Mouse (Mus musculus) kidney, adult 2 months (tissue): ENCODE results near the gene Erc2. TPM values are rescaled to one million over a fixed set of nuclear protein-coding genes. Genes with fewer than 3 reads are reported as not detected.

Experiments
- DNase-seq: peaks from one replicate; pipeline ENCODE4 v3.0.0; 2021
- H3K27ac ChIP-seq: fragments of 200-500 bp; 2 replicates; pipeline ENCODE4 v1.5.1; 2012; ENCODE audit warnings: low read depth, low read length, control low read depth, inconsistent platforms; ENCODE audit not compliant: insufficient read depth
- H3K27me3 ChIP-seq: fragments of 200-500 bp; replicated peaks from 2 replicates; pipeline ENCODE4 v1.6.1; 2012; ENCODE audit warnings: mild to moderate bottlenecking, moderate library complexity, low read length, inconsistent platforms; ENCODE audit not compliant: control insufficient read depth, insufficient read depth
- H3K36me3 ChIP-seq: fragments of 200-500 bp; 2 replicates; pipeline ENCODE4 v1.6.1; 2012; ENCODE audit warnings: mild to moderate bottlenecking, moderate library complexity, low read length, inconsistent platforms; ENCODE audit not compliant: control insufficient read depth, insufficient read depth
- H3K4me1 ChIP-seq: fragments of 200-500 bp; 2 replicates; pipeline ENCODE4 v1.6.1; 2011; ENCODE audit warnings: low read length; ENCODE audit not compliant: control insufficient read depth, insufficient read depth
- H3K4me3 ChIP-seq: fragments of 200-500 bp; 2 replicates; pipeline ENCODE4 v1.5.1; 2011; ENCODE audit warnings: mild to moderate bottlenecking, low read depth, low read length, control low read depth; ENCODE audit not compliant: insufficient read depth
- CTCF ChIP-seq: fragments of 200-500 bp; conservative IDR thresholded peaks from 2 replicates; pipeline ENCODE4 v1.5.1; 2011; ENCODE audit warnings: low read depth, mild to moderate bottlenecking, control low read depth, low read length, moderate library complexity, mixed read lengths; ENCODE audit not compliant: insufficient read depth, insufficient read length
- POLR2A ChIP-seq: fragments of 200-500 bp; IDR thresholded peaks from one replicate; pipeline ENCODE4 v1.6.1; 2011; ENCODE audit warnings: low read depth, low read length, control low read depth
- WGBS: fragments of 180-500 bp; shearing (Covaris S2); methylation state at CpG from one replicate; pipeline ENCODE4 v1.1.7; 2018; 5-methylcytosine and 5-hydroxymethylcytosine counted together
- polyA plus RNA-seq: library from polyadenylated mRNA; depleted of rRNA; stranded (reverse); fragments of >200 nt; gene quantifications from 2 replicates; pipeline ENCODE4 v1.2.3, GENCODE M21; 2012

The Erc2 gene
- polyA plus RNA-seq, 1 experiment: 6.9 TPM

- TF ChIP-seq CTCF (no peak), POLR2A (no peak)
- no peaks in the 10 kb centered on the region for H3K36me3 ChIP-seq
- no peak overlapping the region for H3K4me3 ChIP-seq
- H3K27ac ChIP-seq: no peak overlapping the region
- no peaks in the 10 kb centered on the region for H3K27me3 ChIP-seq
- WGBS: 97% methylated on average over 2 of the region's 2 CpGs
- no peak for DNase-seq
- no peaks in the 10 kb centered on the region for H3K4me1 ChIP-seq
Measured at GRCm38 (mm10) chr14:28288196-28288595, 666.0 kb downstream of the Erc2 start.

- TF ChIP-seq POLR2A (no peak), CTCF (no peak)
- H3K36me3 ChIP-seq: no peaks in the 10 kb centered on the region
- WGBS: 83% methylated on average over 2 of the region's 2 CpGs
- no peaks in the 10 kb centered on the region for H3K4me1 ChIP-seq
- H3K27ac ChIP-seq: no peak overlapping the region
- no peak for DNase-seq
- no peaks in the 10 kb centered on the region for H3K27me3 ChIP-seq
- H3K4me3 ChIP-seq: no peak overlapping the region
Measured at GRCm38 (mm10) chr14:28288926-28289325, 666.7 kb downstream of the Erc2 start.

- no peak overlapping the region for H3K27ac ChIP-seq
- no peaks in the 10 kb centered on the region for H3K36me3 ChIP-seq
- no peaks in the 10 kb centered on the region for H3K27me3 ChIP-seq
- DNase-seq: no peak
- no peak for TF ChIP-seq CTCF
- no peak for TF ChIP-seq POLR2A
- no peak overlapping the region for H3K4me3 ChIP-seq
- WGBS: 95% methylated on average over 5 of the region's 5 CpGs
- no peaks in the 10 kb centered on the region for H3K4me1 ChIP-seq
Measured at GRCm38 (mm10) chr14:28293921-28294320, 671.7 kb downstream of the Erc2 start.

- Histone ChIP-seq H3K4me1 (no peaks in the 10 kb centered on the region), H3K4me3 (no peak overlapping the region), H3K27ac (no peak overlapping the region), H3K36me3 (no peaks in the 10 kb centered on the region), H3K27me3 (no peaks in the 10 kb centered on the region)
- DNase-seq: no peak
- TF ChIP-seq CTCF (no peak), POLR2A (no peak)
- 55% methylated on average over 4 of the region's 4 CpGs for WGBS
Measured at GRCm38 (mm10) chr14:28295145-28295544, 672.9 kb downstream of the Erc2 start.

GRCm38 (mm10) chr14:28300095-28300494 lies 677.9 kb downstream of the Erc2 start:
- 68% methylated on average over 6 of the region's 6 CpGs for WGBS
- H3K4me1 ChIP-seq: 0 out of 2 replicates have a peak, but pooled peaks cover 5% of the 10 kb centered on the region
- TF ChIP-seq CTCF: no peak
- TF ChIP-seq POLR2A: no peak
- no peaks in the 10 kb centered on the region for H3K36me3 ChIP-seq
- DNase-seq: no peak
- no peaks in the 10 kb centered on the region for H3K27me3 ChIP-seq
- no peak overlapping the region for H3K27ac ChIP-seq
- H3K4me3 ChIP-seq: no peak overlapping the region

GRCm38 (mm10) chr14:28301251-28301650 lies 679.0 kb downstream of the Erc2 start:
- TF ChIP-seq POLR2A (no peak), CTCF (0 out of 2 replicates have a peak, but pooled peaks have one; percentile 19)
- Histone ChIP-seq H3K36me3 (no peaks in the 10 kb centered on the region), H3K27me3 (no peaks in the 10 kb centered on the region), H3K4me3 (no peak overlapping the region), H3K27ac (no peak overlapping the region), H3K4me1 (0 out of 2 replicates have a peak, but pooled peaks cover 5% of the 10 kb centered on the region)
- 47% methylated on average over 5 of the region's 5 CpGs for WGBS
- no peak for DNase-seq

- WGBS: 44% methylated on average over 5 of the region's 5 CpGs
- Histone ChIP-seq H3K4me3 (no peak overlapping the region), H3K4me1 (0 out of 2 replicates have a peak, but pooled peaks cover 5% of the 10 kb centered on the region), H3K27ac (no peak overlapping the region), H3K27me3 (no peaks in the 10 kb centered on the region), H3K36me3 (no peaks in the 10 kb centered on the region)
- TF ChIP-seq CTCF: no peak
- no peak for TF ChIP-seq POLR2A
- peak; percentile 70 for DNase-seq
Measured at GRCm38 (mm10) chr14:28304131-28304530, 681.9 kb downstream of the Erc2 start.

- H3K27ac ChIP-seq: no peak overlapping the region
- no peaks in the 10 kb centered on the region for H3K27me3 ChIP-seq
- DNase-seq: no peak
- no peak overlapping the region for H3K4me3 ChIP-seq
- 0 out of 2 replicates have a peak, but pooled peaks cover 5% of the 10 kb centered on the region for H3K4me1 ChIP-seq
- no peaks in the 10 kb centered on the region for H3K36me3 ChIP-seq
- 91% methylated on average over 1 of the region's 1 CpGs for WGBS
- TF ChIP-seq POLR2A (no peak), CTCF (no peak)
Measured at GRCm38 (mm10) chr14:28308661-28309060, 686.4 kb downstream of the Erc2 start.
